Mouse (Mus musculus): ENCODE measurements around the gene Susd3. TPM values are rescaled to one million over a fixed set of nuclear protein-coding genes. Genes with fewer than 3 reads are reported as not detected.

Susd3 gene
- polyA plus RNA-seq, 1 experiment from 2014 or later: 0.86 TPM

- H3K9ac ChIP-seq (ENCODE audit: low read depth, low read length): no peak overlapping the region
- no peak overlapping the region for H3K27ac ChIP-seq (ENCODE audit: low read depth, low read length)
Observed at GRCm38 (mm10) chr13:49214454-49214853, 34.1 kb downstream of the Susd3 start.

GRCm38 (mm10) chr13:49213531-49213932 is 35.0 kb downstream of the Susd3 start:
- peaks cover 5% of the 10 kb centered on the region; the same call in 1 of the 2 replicates for H3K27me3 ChIP-seq (ENCODE audit: control insufficient read depth, insufficient read depth, low read length)
- peaks cover 30% of the 10 kb centered on the region for H3K4me1 ChIP-seq (ENCODE audit: control insufficient read depth, insufficient read depth, low read length)
- H3K4me3 ChIP-seq (ENCODE audit: low read depth, low read length): no peak overlapping the region
- no peak for ATAC-seq (replicated peaks; ENCODE audit: insufficient number of reproducible peaks, low FRiP score, low TSS enrichment)
- no peak overlapping the region; the same call in 1 of the 2 replicates for H3K9ac ChIP-seq (ENCODE audit: low read depth, low read length)
- H3K27ac ChIP-seq (ENCODE audit: low read depth, low read length): no peak overlapping the region
- no peaks in the 10 kb centered on the region for H3K36me3 ChIP-seq (ENCODE audit: control insufficient read depth, insufficient read depth, low read length)
- no peaks in the 10 kb centered on the region for H3K9me3 ChIP-seq (replicated peaks; ENCODE audit: control insufficient read depth, low read length)
- 61% methylated on average over 4 of the region's 4 CpGs for WGBS (ENCODE audit: insufficient replicate concordance)
- H3K4me2 ChIP-seq: no peak overlapping the region

More at GRCm38 (mm10) chr13:49214454-49214853, 34.1 kb downstream of the Susd3 start:
- peaks cover 30% of the 10 kb centered on the region for H3K4me1 ChIP-seq (ENCODE audit: control insufficient read depth, insufficient read depth, low read length)
- H3K9me3 ChIP-seq (replicated peaks; ENCODE audit: control insufficient read depth, low read length): no peaks in the 10 kb centered on the region
- no peaks in the 10 kb centered on the region for H3K36me3 ChIP-seq (ENCODE audit: control insufficient read depth, insufficient read depth, low read length)
- peaks cover 5% of the 10 kb centered on the region; the same call in 1 of the 2 replicates for H3K27me3 ChIP-seq (ENCODE audit: control insufficient read depth, insufficient read depth, low read length)
- H3K4me2 ChIP-seq: peak overlapping the region; percentile 89
- ATAC-seq (replicated peaks; ENCODE audit: insufficient number of reproducible peaks, low FRiP score, low TSS enrichment): no peak
- WGBS (ENCODE audit: insufficient replicate concordance): 77% methylated on average over 3 of the region's 3 CpGs
- no peak overlapping the region for H3K4me3 ChIP-seq (ENCODE audit: low read depth, low read length)

- Histone ChIP-seq H3K27me3 (ENCODE audit: control insufficient read depth, insufficient read depth, low read length) (peaks cover 5% of the 10 kb centered on the region; the same call in 1 of the 2 replicates), H3K36me3 (ENCODE audit: control insufficient read depth, insufficient read depth, low read length) (no peaks in the 10 kb centered on the region), H3K4me1 (ENCODE audit: control insufficient read depth, insufficient read depth, low read length) (peaks cover 30% of the 10 kb centered on the region), H3K4me3 (ENCODE audit: low read depth, low read length) (no peak overlapping the region), H3K9ac (ENCODE audit: low read depth, low read length) (no peak overlapping the region), H3K9me3 (replicated peaks; ENCODE audit: control insufficient read depth, low read length) (no peaks in the 10 kb centered on the region), H3K27ac (ENCODE audit: low read depth, low read length) (no peak overlapping the region), H3K4me2 (no peak overlapping the region)
- no peak for ATAC-seq (replicated peaks; ENCODE audit: insufficient number of reproducible peaks, low FRiP score, low TSS enrichment)
- WGBS (ENCODE audit: insufficient replicate concordance): 69% methylated on average over 4 of the region's 4 CpGs
Observed at GRCm38 (mm10) chr13:49212711-49213500, 35.6 kb downstream of the Susd3 start.

GRCm38 (mm10) chr13:49209306-49209705 is 39.2 kb downstream of the Susd3 start:
- H3K27ac ChIP-seq (ENCODE audit: low read depth, low read length): no peak overlapping the region
- no peaks in the 10 kb centered on the region for H3K9me3 ChIP-seq (replicated peaks; ENCODE audit: control insufficient read depth, low read length)
- H3K4me1 ChIP-seq (ENCODE audit: control insufficient read depth, insufficient read depth, low read length): peaks cover 13% of the 10 kb centered on the region
- no peaks in the 10 kb centered on the region for H3K36me3 ChIP-seq (ENCODE audit: control insufficient read depth, insufficient read depth, low read length)
- WGBS (ENCODE audit: insufficient replicate concordance): 41% methylated on average over 7 of the region's 7 CpGs
- ATAC-seq (replicated peaks; ENCODE audit: insufficient number of reproducible peaks, low FRiP score, low TSS enrichment): no peak
- H3K4me2 ChIP-seq: no peak overlapping the region
- no peak overlapping the region for H3K4me3 ChIP-seq (ENCODE audit: low read depth, low read length)
- H3K27me3 ChIP-seq (ENCODE audit: control insufficient read depth, insufficient read depth, low read length): no peaks in the 10 kb centered on the region
- no peak overlapping the region for H3K9ac ChIP-seq (ENCODE audit: low read depth, low read length)

- no peak overlapping the region for H3K4me3 ChIP-seq (ENCODE audit: low read depth, low read length)
- no peak overlapping the region for H3K9ac ChIP-seq (ENCODE audit: low read depth, low read length)
- no peaks in the 10 kb centered on the region; the same call in 1 of the 2 replicates for H3K36me3 ChIP-seq (ENCODE audit: control insufficient read depth, insufficient read depth, low read length)
- H3K4me2 ChIP-seq: no peak overlapping the region
- H3K9me3 ChIP-seq (replicated peaks; ENCODE audit: control insufficient read depth, low read length): no peaks in the 10 kb centered on the region
- no peak overlapping the region for H3K27ac ChIP-seq (ENCODE audit: low read depth, low read length)
- no peaks in the 10 kb centered on the region; the same call in none of the 2 replicates for H3K4me1 ChIP-seq (ENCODE audit: control insufficient read depth, insufficient read depth, low read length)
- 96% methylated on average over 2 of the region's 2 CpGs for WGBS (ENCODE audit: insufficient replicate concordance)
- no peaks in the 10 kb centered on the region for H3K27me3 ChIP-seq (ENCODE audit: control insufficient read depth, insufficient read depth, low read length)
- no peak for ATAC-seq (replicated peaks; ENCODE audit: insufficient number of reproducible peaks, low FRiP score, low TSS enrichment)
Observed at GRCm38 (mm10) chr13:49206341-49206740, 42.2 kb downstream of the Susd3 start.

- 45% methylated on average over 13 of the region's 13 CpGs for WGBS (ENCODE audit: insufficient replicate concordance)
- Histone ChIP-seq H3K4me3 (ENCODE audit: low read depth, low read length) (no peak overlapping the region), H3K9me3 (replicated peaks; ENCODE audit: control insufficient read depth, low read length) (no peaks in the 10 kb centered on the region), H3K27ac (ENCODE audit: low read depth, low read length) (no peak overlapping the region), H3K9ac (ENCODE audit: low read depth, low read length) (no peak overlapping the region), H3K4me1 (ENCODE audit: control insufficient read depth, insufficient read depth, low read length) (no peaks in the 10 kb centered on the region; the same call in 1 of the 2 replicates), H3K36me3 (ENCODE audit: control insufficient read depth, insufficient read depth, low read length) (no peaks in the 10 kb centered on the region; the same call in 1 of the 2 replicates), H3K4me2 (no peak overlapping the region), H3K27me3 (ENCODE audit: control insufficient read depth, insufficient read depth, low read length) (no peaks in the 10 kb centered on the region)
- ATAC-seq (replicated peaks; ENCODE audit: insufficient number of reproducible peaks, low FRiP score, low TSS enrichment): no peak
Observed at GRCm38 (mm10) chr13:49205381-49205998, 43.0 kb downstream of the Susd3 start.

GRCm38 (mm10) chr13:49202556-49202955 is 46.0 kb downstream of the Susd3 start:
- H3K36me3 ChIP-seq (ENCODE audit: control insufficient read depth, insufficient read depth, low read length): no peaks in the 10 kb centered on the region; the same call in 1 of the 2 replicates
- H3K27me3 ChIP-seq (ENCODE audit: control insufficient read depth, insufficient read depth, low read length): no peaks in the 10 kb centered on the region
- H3K27ac ChIP-seq (ENCODE audit: low read depth, low read length): no peak overlapping the region
- H3K4me1 ChIP-seq (ENCODE audit: control insufficient read depth, insufficient read depth, low read length): no peaks in the 10 kb centered on the region; the same call in 1 of the 2 replicates
- 83% methylated on average over 7 of the region's 7 CpGs for WGBS (ENCODE audit: insufficient replicate concordance)
- no peak for ATAC-seq (replicated peaks; ENCODE audit: insufficient number of reproducible peaks, low FRiP score, low TSS enrichment)
- no peak overlapping the region for H3K4me3 ChIP-seq (ENCODE audit: low read depth, low read length)
- no peak overlapping the region for H3K4me2 ChIP-seq
- no peak overlapping the region for H3K9ac ChIP-seq (ENCODE audit: low read depth, low read length)
- no peaks in the 10 kb centered on the region for H3K9me3 ChIP-seq (replicated peaks; ENCODE audit: control insufficient read depth, low read length)

GRCm38 (mm10) chr13:49200688-49201087 is 47.8 kb downstream of the Susd3 start:
- ATAC-seq (replicated peaks; ENCODE audit: insufficient number of reproducible peaks, low FRiP score, low TSS enrichment): no peak
- no peaks in the 10 kb centered on the region; the same call in 1 of the 2 replicates for H3K4me1 ChIP-seq (ENCODE audit: control insufficient read depth, insufficient read depth, low read length)
- no peaks in the 10 kb centered on the region for H3K9me3 ChIP-seq (replicated peaks; ENCODE audit: control insufficient read depth, low read length)
- no peak overlapping the region for H3K4me2 ChIP-seq
- H3K9ac ChIP-seq (ENCODE audit: low read depth, low read length): no peak overlapping the region
- WGBS (ENCODE audit: insufficient replicate concordance): 84% methylated on average over 13 of the region's 13 CpGs
- H3K36me3 ChIP-seq (ENCODE audit: control insufficient read depth, insufficient read depth, low read length): peaks cover 2% of the 10 kb centered on the region
- H3K27me3 ChIP-seq (ENCODE audit: control insufficient read depth, insufficient read depth, low read length): no peaks in the 10 kb centered on the region
- H3K27ac ChIP-seq (ENCODE audit: low read depth, low read length): no peak overlapping the region
- H3K4me3 ChIP-seq (ENCODE audit: low read depth, low read length): no peak overlapping the region
